Mouse (Mus musculus) adrenal gland, postnatal 14 days (tissue): ENCODE results near the gene Ccl9. TPM values are rescaled to one million over a fixed set of nuclear protein-coding genes. Genes with fewer than 3 reads are reported as not detected.

ENCODE experiments used
- DNase-seq: peaks from one replicate; pipeline ENCODE4 v3.0.0; 2021; ENCODE audit warnings: mixed read lengths
- total RNA-seq: library from RNA; stranded (reverse); gene quantifications from 2 replicates; pipeline ENCODE4 v1.2.3, GENCODE M21; 2021

The Ccl9 gene
- total RNA-seq, 1 experiment from 2014 or later = 10.3 TPM

DNA sequence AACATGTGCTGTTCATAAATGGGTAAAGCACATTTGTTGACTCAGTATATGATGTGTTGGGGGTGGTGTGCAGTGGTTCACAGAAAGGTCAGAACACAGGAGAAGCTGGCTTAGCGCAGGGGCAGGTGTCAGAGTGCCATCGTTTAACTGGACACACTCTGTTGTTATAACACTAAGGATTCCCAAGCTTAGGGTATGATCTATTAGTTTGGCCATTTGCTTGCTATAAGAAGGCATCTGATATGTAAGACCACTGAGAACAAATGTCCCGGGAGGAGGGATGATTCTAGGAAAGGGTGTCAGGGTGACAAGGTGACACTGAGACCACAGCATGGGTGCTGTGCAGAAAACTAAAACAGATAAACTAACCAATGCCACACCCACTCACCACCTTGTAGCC, 41.6 kb downstream of the Ccl9 start:
- no peak for DNase-seq

DNA sequence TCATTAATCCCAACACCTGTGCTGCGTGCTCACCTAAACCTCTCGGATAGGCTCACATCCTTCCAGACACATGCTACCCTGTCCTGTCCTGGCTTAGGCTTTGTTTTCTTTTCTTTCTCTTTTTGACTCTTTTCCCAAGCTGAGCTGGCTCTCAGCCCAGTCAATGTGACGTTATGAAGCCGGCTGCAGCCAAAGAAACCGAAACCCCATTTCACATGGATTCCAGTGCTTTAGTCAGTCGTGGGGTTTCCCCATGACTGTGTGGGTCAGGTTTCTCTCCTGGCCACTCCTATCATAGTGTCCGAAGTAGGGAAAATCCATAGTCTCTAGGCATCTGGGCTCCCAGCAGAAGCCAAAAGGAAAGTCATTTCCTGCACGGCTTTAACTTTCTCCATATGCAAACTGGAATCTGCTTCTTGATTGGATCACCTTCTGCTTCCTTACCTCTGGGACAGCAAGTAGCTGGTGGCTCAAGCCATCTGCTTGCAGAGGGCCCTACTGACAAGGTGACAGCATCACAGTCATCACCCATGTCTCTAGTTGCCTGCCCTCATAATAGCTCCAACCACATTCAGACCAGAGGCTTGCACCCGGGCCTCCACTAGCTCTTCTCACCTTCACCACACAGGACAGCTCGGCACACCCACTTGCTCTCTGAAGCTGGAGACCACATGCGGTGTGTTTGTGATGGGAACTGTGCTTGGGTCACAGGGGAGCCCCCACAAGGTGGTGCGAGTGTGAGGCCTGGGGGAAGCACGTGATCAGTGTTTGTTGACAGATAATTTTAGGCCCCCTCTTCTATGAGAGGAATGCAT, 43.6 kb downstream of the Ccl9 start:
- DNase-seq = peak; percentile 90

DNA sequence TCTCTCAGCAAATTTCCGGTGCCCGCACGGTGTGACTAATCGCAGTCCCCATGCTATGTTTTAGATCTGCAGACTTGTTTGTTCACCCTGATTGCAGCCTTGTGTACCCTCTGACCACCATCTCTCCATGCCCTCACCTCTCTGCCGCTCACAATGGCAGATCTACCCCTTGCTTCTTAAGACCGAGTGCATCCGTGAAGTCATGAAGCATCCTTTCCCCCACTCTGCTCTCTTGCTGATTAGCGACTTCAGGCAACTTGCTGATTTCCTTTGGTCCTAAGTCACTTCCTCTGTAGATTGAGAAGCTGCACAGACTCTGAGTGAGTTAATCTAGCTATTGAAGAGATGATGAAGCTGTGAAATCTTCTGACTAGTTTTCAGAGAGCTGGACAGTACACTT, 44.3 kb downstream of the Ccl9 start:
- no peak for DNase-seq

DNA sequence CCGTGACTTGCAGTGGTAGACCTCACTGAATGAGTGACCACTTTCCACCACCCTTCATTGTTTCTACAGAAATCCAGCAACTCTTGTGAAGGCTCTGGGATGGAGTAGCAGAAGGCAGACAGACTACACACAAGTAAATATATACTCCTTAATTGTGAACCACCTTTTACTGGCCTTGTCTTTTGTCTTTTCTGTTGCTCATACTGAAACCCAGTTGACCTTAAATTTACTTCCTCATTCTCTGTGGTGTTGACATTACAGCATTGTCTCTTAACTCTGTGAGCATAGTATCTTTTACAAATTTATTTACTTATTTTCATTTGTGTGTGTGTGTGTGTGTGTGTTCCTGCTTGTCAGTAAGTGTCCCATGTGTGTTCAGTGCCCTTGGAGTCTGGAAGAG, 45.2 kb downstream of the Ccl9 start:
- no peak for DNase-seq

DNA sequence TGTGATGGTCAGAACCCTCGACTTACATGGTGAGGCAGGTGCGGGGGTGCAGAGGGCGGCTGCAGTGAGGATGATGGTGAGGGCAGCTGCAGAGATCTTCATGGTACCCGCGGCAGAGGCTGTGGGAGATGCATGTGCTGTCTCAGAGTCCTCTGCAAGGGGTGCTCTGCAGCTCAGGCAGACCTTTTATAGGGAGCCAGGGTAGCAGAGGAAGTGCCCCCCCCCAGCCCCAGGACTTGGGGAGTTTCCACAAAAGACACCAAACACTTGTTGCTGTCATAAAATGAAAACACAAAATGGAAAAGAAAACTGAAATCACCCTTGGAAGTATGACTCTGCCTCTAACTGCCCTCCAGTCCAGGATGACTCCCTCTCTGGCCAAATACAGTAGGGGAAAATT, 48.1 kb downstream of the Ccl9 start, which contains the start of gene Ccl5:
Gene Ccl5, minus strand, starts transcription at position 159 of the 400 bp plus-strand sequence.
- no peak for DNase-seq

DNA sequence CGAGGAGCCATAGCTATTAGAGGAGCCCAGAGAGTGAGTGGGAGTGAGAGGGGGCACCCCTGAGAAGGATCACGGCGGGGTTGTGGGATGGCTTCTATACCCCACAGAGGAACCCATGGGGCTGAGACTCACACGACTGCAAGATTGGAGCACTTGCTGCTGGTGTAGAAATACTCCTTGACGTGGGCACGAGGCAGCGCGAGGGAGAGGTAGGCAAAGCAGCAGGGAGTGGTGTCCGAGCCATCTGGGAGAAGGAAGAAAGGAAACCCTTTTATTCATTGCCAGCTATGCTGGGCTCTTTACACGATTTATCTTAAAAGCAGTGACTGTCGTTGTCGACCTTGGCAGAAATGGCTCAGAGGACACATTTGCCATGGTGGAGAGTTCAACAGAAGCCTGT, 49.4 kb downstream of the Ccl9 start:
- peak; percentile 41 for DNase-seq

Other genes starting within 250 kb of the Ccl9 start
- 10.2 and 10.3 TPM in 2 replicates for gene Rasl10b, start 169.5 kb downstream of the Ccl9 start, total RNA-seq
- not detected in 2 replicates for gene Gas2l2, start 149.2 kb downstream of the Ccl9 start, total RNA-seq
- 0.37 and 0.75 TPM in 2 replicates for gene 1700020L24Rik, start 141.0 kb downstream of the Ccl9 start, total RNA-seq
- 7.4 and 8.3 TPM in 2 replicates for gene Mmp28, start 115.6 kb downstream of the Ccl9 start, total RNA-seq
- gene Taf15, start 105.5 kb downstream of the Ccl9 start, total RNA-seq = 66.3 and 72.1 TPM in 2 replicates
- not detected in 2 replicates for gene Heatr9, start 56.5 kb downstream of the Ccl9 start, total RNA-seq
- 25.5 TPM in 1 of 2 replicates, not detected in the other for gene Ccl5, start 48.1 kb downstream of the Ccl9 start, total RNA-seq
- gene Ccl6, start 14.5 kb upstream of the Ccl9 start, total RNA-seq = 9.5 and 14.4 TPM in 2 replicates
- gene Rpl9-ps1, start 67.0 kb upstream of the Ccl9 start, total RNA-seq = not detected in 2 replicates
- gene Ccl3, start 70.7 kb upstream of the Ccl9 start, total RNA-seq = not detected in 2 replicates
- gene Ccl4, start 83.9 kb upstream of the Ccl9 start, total RNA-seq = not detected in 2 replicates
- 1.3 and 1.7 TPM in 2 replicates for gene Wfdc17, start 125.4 kb upstream of the Ccl9 start, total RNA-seq
- not detected in 2 replicates for gene Wfdc18, start 130.4 kb upstream of the Ccl9 start, total RNA-seq
- gene Wfdc21, start 168.3 kb upstream of the Ccl9 start, total RNA-seq = 2.8 TPM in 1 of 2 replicates, not detected in the other
- gene Heatr6, start 175.1 kb upstream of the Ccl9 start, total RNA-seq = 12.5 and 15.5 TPM in 2 replicates